Mouse (Mus musculus) limb, embryonic 12.5 days (tissue): ENCODE data around the gene Eef1akmt3. TPM values are rescaled to one million over a fixed set of nuclear protein-coding genes. Genes with fewer than 3 reads are reported as not detected.

Source experiments
- ATAC-seq: fragments of 200-750 bp; cut with Nextera tagmentation; 2 replicates; pipeline ENCODE4 v1.8.0; 2017; ENCODE audit warnings: low read depth, moderate TSS enrichment; ENCODE audit not compliant: insufficient number of reproducible peaks, insufficient read depth, low FRiP score, low TSS enrichment
- H3K27ac ChIP-seq: fragments of 300-500 bp; sonication (generic); 2 replicates; pipeline ENCODE4 v1.5.1; 2016; ENCODE audit warnings: mild to moderate bottlenecking, moderate library complexity
- H3K27me3 ChIP-seq: fragments of 300-500 bp; sonication (generic); 2 replicates; pipeline ENCODE4 v1.6.1; 2016; ENCODE audit warnings: mild to moderate bottlenecking, moderate library complexity
- H3K36me3 ChIP-seq: fragments of 300-500 bp; sonication (generic); 2 replicates; pipeline ENCODE4 v1.6.1; 2016; ENCODE audit warnings: mild to moderate bottlenecking, moderate library complexity
- H3K4me1 ChIP-seq: fragments of 300-500 bp; sonication (generic); replicated peaks from 2 replicates; pipeline ENCODE4 v1.6.1; 2016
- H3K4me2 ChIP-seq: fragments of 300-500 bp; sonication (generic); 2 replicates; pipeline ENCODE4 v1.6.1; 2016; ENCODE audit warnings: mild to moderate bottlenecking, moderate library complexity
- H3K4me3 ChIP-seq: fragments of 300-500 bp; sonication (generic); replicated peaks from 2 replicates; pipeline ENCODE4 v1.5.1; 2016; ENCODE audit warnings: mild to moderate bottlenecking
- H3K9ac ChIP-seq: fragments of 300-500 bp; sonication (generic); replicated peaks from 2 replicates; pipeline ENCODE4 v1.6.1; 2016; ENCODE audit warnings: mild to moderate bottlenecking, moderate library complexity
- H3K9me3 ChIP-seq: fragments of 300-500 bp; sonication (generic); 2 replicates; pipeline ENCODE4 v1.6.1; 2016; ENCODE audit warnings: mild to moderate bottlenecking, moderate library complexity
- WGBS: fragments of 180-500 bp; shearing (Covaris S2); methylation state at CpG from one replicate; pipeline ENCODE4 v1.1.7; 2016; 5-methylcytosine and 5-hydroxymethylcytosine counted together
- polyA plus RNA-seq: library from polyadenylated mRNA; unstranded; fragments of >200 nt; fragmentation: Nextera tagmentation; extraction: Ambion mirVana; gene quantifications from 2 replicates; pipeline ENCODE4 v1.2.1, GENCODE M21; 2016

The Eef1akmt3 gene
- polyA plus RNA-seq: 0.50 TPM in 2 replicates

DNA sequence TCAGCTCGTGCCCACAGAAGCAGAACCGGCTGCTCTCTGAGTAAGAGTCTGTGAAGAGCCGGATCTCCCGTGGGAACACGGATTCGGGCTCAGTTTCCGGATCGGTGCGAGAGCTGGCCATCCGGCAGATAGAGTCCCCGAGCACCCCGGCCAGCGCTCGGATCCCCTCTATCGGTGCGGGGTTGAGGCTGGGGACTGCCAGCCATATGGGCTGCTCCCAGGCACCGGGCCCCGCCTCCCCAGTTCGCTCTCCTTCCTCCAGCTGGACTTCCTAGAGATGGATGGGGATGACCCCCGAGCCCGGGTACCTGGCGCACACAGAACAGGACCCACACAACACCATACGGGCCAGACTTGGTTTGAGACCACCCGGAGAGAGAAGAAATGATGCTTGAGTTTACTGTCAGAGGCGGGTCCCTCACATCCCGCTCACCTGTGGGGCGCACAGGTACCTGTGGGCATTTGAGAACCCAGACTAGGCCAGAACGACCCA, at the start of gene Eef1akmt3, which contains the start of gene Mettl1:
Gene Eef1akmt3 (minus strand): TSS at position 240 of the 493 bp plus-strand sequence.
Gene Mettl1 (plus strand): TSS at position 141 of the 493 bp plus-strand sequence.
- H3K4me3 ChIP-seq: peak within 1 kb of the TSS; percentile 82
- peak within 1 kb of the TSS; percentile 64 for H3K27ac ChIP-seq
- peak; percentile 72 for ATAC-seq
- H3K36me3 ChIP-seq: peaks cover 27% of the 10 kb centered on the region
- peaks cover 12% of the 10 kb centered on the region for H3K4me1 ChIP-seq
- H3K9ac ChIP-seq: peak within 1 kb of the TSS; percentile 72
- no peaks in the 10 kb centered on the region for H3K9me3 ChIP-seq
- WGBS: 0% methylated on average over 28 of the region's 28 CpGs
- H3K27me3 ChIP-seq: peaks cover 15% of the 10 kb centered on the region
- H3K4me2 ChIP-seq: peak within 1 kb of the TSS; percentile 97

GRCm38 (mm10) chr10:127090560-127091411, 49.5 kb upstream of the Eef1akmt3 start:
- ATAC-seq: 0 out of 2 replicates have a peak, but pooled peaks have one; percentile 16
- Histone ChIP-seq H3K4me3 (peak overlapping the region; percentile 27), H3K27me3 (peaks cover 82% of the 10 kb centered on the region), H3K27ac (no peak overlapping the region), H3K9ac (no peak overlapping the region), H3K36me3 (peaks cover 10% of the 10 kb centered on the region), H3K4me2 (peak overlapping the region; percentile 35; the same call in 1 of the 2 replicates), H3K4me1 (peaks cover 13% of the 10 kb centered on the region), H3K9me3 (no peaks in the 10 kb centered on the region)
- 10% methylated on average over 57 of the region's 57 CpGs for WGBS

DNA sequence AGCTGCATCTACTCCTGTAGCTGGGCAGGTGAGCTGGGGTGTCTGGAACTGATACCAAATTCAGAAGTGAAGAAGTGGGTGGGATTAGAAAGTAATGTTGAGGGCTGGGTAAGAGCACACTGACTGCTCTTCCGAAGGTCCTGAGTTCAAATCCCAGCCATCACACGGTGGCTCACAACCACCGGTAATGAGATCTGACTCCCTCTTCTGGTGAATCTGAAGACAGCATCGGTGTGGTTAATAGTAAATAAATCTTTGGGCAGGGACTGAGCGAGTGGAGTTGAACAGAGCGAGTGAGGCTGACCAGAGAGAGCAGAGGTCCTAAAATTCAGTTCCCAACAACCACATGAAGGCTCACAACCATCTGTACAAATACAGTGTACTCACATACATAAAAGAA, 44.3 kb upstream of the Eef1akmt3 start:
- Histone ChIP-seq H3K4me1 (peaks cover 16% of the 10 kb centered on the region), H3K4me2 (no peak overlapping the region), H3K27ac (no peak overlapping the region), H3K9ac (no peak overlapping the region), H3K4me3 (no peak overlapping the region), H3K9me3 (no peaks in the 10 kb centered on the region), H3K27me3 (peaks cover 95% of the 10 kb centered on the region), H3K36me3 (no peaks in the 10 kb centered on the region)
- no peak for ATAC-seq
- 64% methylated on average over 6 of the region's 6 CpGs for WGBS

DNA sequence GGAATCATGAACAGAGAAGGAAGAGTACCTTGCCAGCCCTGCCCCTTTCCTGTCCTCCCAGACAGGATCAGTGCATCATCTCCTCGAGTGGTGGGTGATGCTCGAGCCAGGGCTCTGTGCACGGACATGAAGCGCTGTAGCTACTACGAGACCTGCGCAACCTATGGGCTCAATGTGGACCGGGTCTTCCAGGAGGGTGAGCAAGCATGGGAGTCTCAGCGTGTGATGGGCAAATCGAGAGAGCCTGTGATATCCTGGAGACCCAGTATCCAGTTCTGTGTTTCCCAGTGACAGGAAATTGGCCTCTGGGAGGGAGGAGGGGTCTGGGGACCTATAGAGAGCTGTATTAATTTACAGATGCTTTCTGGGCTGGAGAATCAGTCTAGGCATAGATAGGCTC, 43.7 kb upstream of the Eef1akmt3 start:
- Histone ChIP-seq H3K4me2 (no peak overlapping the region), H3K9me3 (no peaks in the 10 kb centered on the region), H3K4me3 (no peak overlapping the region), H3K9ac (no peak overlapping the region), H3K27ac (no peak overlapping the region), H3K4me1 (peaks cover 21% of the 10 kb centered on the region), H3K36me3 (no peaks in the 10 kb centered on the region), H3K27me3 (peaks cover 95% of the 10 kb centered on the region)
- ATAC-seq: no peak
- WGBS: 76% methylated on average over 9 of the region's 9 CpGs

GRCm38 (mm10) chr10:127083915-127084306, 42.6 kb upstream of the Eef1akmt3 start:
- WGBS: 47% methylated on average over 5 of the region's 5 CpGs
- Histone ChIP-seq H3K4me3 (no peak overlapping the region), H3K9ac (no peak overlapping the region), H3K9me3 (no peaks in the 10 kb centered on the region), H3K27me3 (peaks cover 95% of the 10 kb centered on the region), H3K36me3 (no peaks in the 10 kb centered on the region), H3K27ac (no peak overlapping the region), H3K4me2 (no peak overlapping the region), H3K4me1 (peaks cover 33% of the 10 kb centered on the region)
- ATAC-seq: no peak

- Histone ChIP-seq H3K9me3 (no peaks in the 10 kb centered on the region), H3K4me1 (peaks cover 35% of the 10 kb centered on the region), H3K27me3 (peaks cover 95% of the 10 kb centered on the region), H3K36me3 (no peaks in the 10 kb centered on the region), H3K4me2 (no peak overlapping the region), H3K4me3 (no peak overlapping the region), H3K27ac (no peak overlapping the region), H3K9ac (no peak overlapping the region)
- WGBS: 33% methylated on average over 8 of the region's 8 CpGs
- ATAC-seq: no peak
Measured at GRCm38 (mm10) chr10:127083292-127083914, 42.1 kb upstream of the Eef1akmt3 start.

DNA sequence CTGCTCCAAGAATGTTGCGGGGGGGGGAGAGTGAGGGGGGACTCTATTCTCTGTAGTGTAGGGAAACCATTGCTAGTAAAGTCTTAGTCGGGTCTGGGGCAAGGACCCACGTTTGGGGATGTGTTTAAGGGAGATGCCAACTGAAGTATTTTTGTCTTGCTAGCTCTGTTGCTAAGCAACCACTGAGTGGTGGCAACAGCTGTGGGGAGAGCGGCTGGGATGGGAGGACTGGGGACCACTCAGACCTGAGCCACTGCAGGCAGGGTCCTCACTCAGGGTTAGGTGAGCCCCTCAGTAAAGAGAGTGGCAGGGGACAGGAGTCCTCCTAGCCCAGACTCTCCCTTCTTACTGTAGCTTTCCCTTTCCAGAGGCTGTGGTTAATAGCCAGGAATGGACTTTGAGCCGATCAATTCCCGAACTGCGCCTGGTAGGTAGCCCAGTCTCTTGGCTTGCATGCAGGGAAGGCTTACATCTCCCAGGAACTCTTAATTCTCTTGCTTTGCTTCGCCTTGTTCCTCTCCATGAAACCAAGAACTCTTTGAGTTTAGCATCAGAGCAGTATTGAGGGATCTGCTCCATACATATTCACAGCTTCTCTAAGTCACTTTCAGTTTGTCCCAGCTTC, 40.8 kb upstream of the Eef1akmt3 start:
- 0 out of 2 replicates have a peak, but pooled peaks have one; percentile 22 for ATAC-seq
- WGBS: 24% methylated on average over 8 of the region's 8 CpGs
- H3K4me3 ChIP-seq: peak overlapping the region; percentile 54; the same call in 1 of the 2 replicates
- peaks cover 94% of the 10 kb centered on the region for H3K27me3 ChIP-seq
- peaks cover 44% of the 10 kb centered on the region for H3K4me1 ChIP-seq
- H3K9ac ChIP-seq: no peak overlapping the region
- H3K27ac ChIP-seq: no peak overlapping the region
- H3K36me3 ChIP-seq: no peaks in the 10 kb centered on the region
- 0 out of 2 replicates have a peak overlapping the region, but pooled peaks have one; percentile 50 for H3K4me2 ChIP-seq
- no peaks in the 10 kb centered on the region for H3K9me3 ChIP-seq

- peaks cover 44% of the 10 kb centered on the region for H3K4me1 ChIP-seq
- no peaks in the 10 kb centered on the region for H3K9me3 ChIP-seq
Measured at GRCm38 (mm10) chr10:127080901-127081780, 39.8 kb upstream of the Eef1akmt3 start.

GRCm38 (mm10) chr10:127079665-127080391, 38.5 kb upstream of the Eef1akmt3 start:
- no peak for ATAC-seq
- no peak overlapping the region for H3K27ac ChIP-seq
- H3K4me1 ChIP-seq: peaks cover 44% of the 10 kb centered on the region
- H3K4me3 ChIP-seq: peak overlapping the region; percentile 54
- H3K27me3 ChIP-seq: peaks cover 99% of the 10 kb centered on the region
- no peaks in the 10 kb centered on the region for H3K9me3 ChIP-seq
- WGBS: 3% methylated on average over 63 of the region's 70 CpGs
- H3K36me3 ChIP-seq: no peaks in the 10 kb centered on the region
- peak overlapping the region; percentile 60 for H3K9ac ChIP-seq
- H3K4me2 ChIP-seq: peak overlapping the region; percentile 99

More at GRCm38 (mm10) chr10:127080901-127081780, 39.8 kb upstream of the Eef1akmt3 start:
- ATAC-seq: no peak
- H3K4me2 ChIP-seq: peak overlapping the region; percentile 50
- H3K36me3 ChIP-seq: no peaks in the 10 kb centered on the region
- H3K4me3 ChIP-seq: peak overlapping the region; percentile 54
- WGBS: 2% methylated on average over 48 of the region's 48 CpGs
- peaks cover 94% of the 10 kb centered on the region for H3K27me3 ChIP-seq
- H3K27ac ChIP-seq: no peak overlapping the region
- H3K9ac ChIP-seq: no peak overlapping the region; the same call in 1 of the 2 replicates
